Mouse (Mus musculus): ENCODE measurements around the gene Tfcp2l1.

DNA sequence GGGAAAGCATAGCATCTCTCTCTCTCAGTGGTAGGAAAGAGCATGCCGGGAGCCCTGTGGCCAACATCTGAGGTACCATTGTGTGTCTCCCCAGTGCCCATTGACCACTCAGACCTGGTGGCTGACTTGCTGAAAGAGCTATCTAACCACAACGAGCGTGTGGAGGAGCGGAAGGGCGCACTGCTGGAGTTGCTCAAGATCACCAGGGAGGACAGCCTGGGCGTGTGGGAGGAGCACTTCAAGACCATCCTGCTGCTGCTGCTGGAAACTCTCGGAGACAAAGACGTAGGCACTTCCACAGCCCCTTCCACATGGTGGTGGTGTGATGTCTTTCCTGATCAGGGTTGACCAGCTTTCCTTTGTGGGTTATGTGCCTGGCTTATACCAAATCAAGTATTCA is 46.6 kb upstream of the Tfcp2l1 start:
- TF ChIP-seq POLR2A (IDR thresholded peaks at IDR 0.05; ENCODE audit: low read depth, low read length) (no peak), CTCF (IDR thresholded peaks at IDR 0.05; ENCODE audit: borderline replicate concordance, insufficient read depth, low read length) (no peak)
